Mouse (Mus musculus) midbrain, embryonic 13.5 days (tissue): ENCODE data around the gene Zpr1. TPM values are rescaled to one million over a fixed set of nuclear protein-coding genes. Genes with fewer than 3 reads are reported as not detected.

Experiments
- ATAC-seq: fragments of 200-750 bp; cut with Nextera tagmentation; 2 replicates; pipeline ENCODE4 v1.8.0; 2017; ENCODE audit warnings: mild to moderate bottlenecking, moderate TSS enrichment, moderate library complexity
- H3K27ac ChIP-seq: fragments of 300-500 bp; sonication (generic); 2 replicates; pipeline ENCODE4 v1.5.1; 2015; ENCODE audit warnings: inconsistent platforms, mild to moderate bottlenecking, moderate library complexity
- H3K27me3 ChIP-seq: fragments of 300-500 bp; sonication (generic); 2 replicates; pipeline ENCODE4 v1.6.1; 2015; ENCODE audit warnings: mild to moderate bottlenecking, inconsistent platforms
- H3K36me3 ChIP-seq: fragments of 300-500 bp; sonication (generic); 2 replicates; pipeline ENCODE4 v1.6.1; 2015; ENCODE audit warnings: mild to moderate bottlenecking, inconsistent platforms
- H3K4me1 ChIP-seq: fragments of 300-500 bp; sonication (generic); replicated peaks from 2 replicates; pipeline ENCODE4 v1.6.1; 2015; ENCODE audit warnings: inconsistent platforms
- H3K4me2 ChIP-seq: fragments of 300-500 bp; sonication (generic); replicated peaks from 2 replicates; pipeline ENCODE4 v1.6.1; 2015; ENCODE audit warnings: moderate library complexity, mild to moderate bottlenecking, inconsistent platforms
- H3K4me3 ChIP-seq: fragments of 300-500 bp; sonication (generic); replicated peaks from 2 replicates; pipeline ENCODE4 v1.5.1; 2015; ENCODE audit warnings: mild to moderate bottlenecking, inconsistent platforms
- H3K9ac ChIP-seq: fragments of 300-500 bp; sonication (generic); replicated peaks from 2 replicates; pipeline ENCODE4 v1.6.1; 2015; ENCODE audit warnings: mild to moderate bottlenecking, inconsistent platforms
- H3K9me3 ChIP-seq: fragments of 300-500 bp; sonication (generic); 2 replicates; pipeline ENCODE4 v1.6.1; 2016; ENCODE audit warnings: mild to moderate bottlenecking, inconsistent platforms
- WGBS: fragments of 180-500 bp; shearing (Covaris S2); methylation state at CpG from one replicate; pipeline ENCODE4 v1.1.7; 2015; 5-methylcytosine and 5-hydroxymethylcytosine counted together
- polyA plus RNA-seq: library from polyadenylated mRNA; unstranded; fragments of >200 nt; fragmentation: Nextera tagmentation; extraction: Ambion mirVana; gene quantifications from 2 replicates; pipeline ENCODE4 v1.2.1, GENCODE M21; 2015

Gene Zpr1
- polyA plus RNA-seq, 1 experiment from 2014 or later: 61.0 TPM

- Histone ChIP-seq H3K27ac (no peak overlapping the region), H3K4me3 (no peak overlapping the region), H3K9me3 (no peaks in the 10 kb centered on the region), H3K9ac (no peak overlapping the region), H3K4me1 (peaks cover 11% of the 10 kb centered on the region), H3K27me3 (peaks cover 25% of the 10 kb centered on the region), H3K4me2 (no peak overlapping the region), H3K36me3 (no peaks in the 10 kb centered on the region)
- ATAC-seq: no peak
- 80% methylated on average over 5 of the region's 5 CpGs for WGBS
Measured at GRCm38 (mm10) chr9:46269125-46269524, 3.7 kb upstream of the Zpr1 start.

DNA sequence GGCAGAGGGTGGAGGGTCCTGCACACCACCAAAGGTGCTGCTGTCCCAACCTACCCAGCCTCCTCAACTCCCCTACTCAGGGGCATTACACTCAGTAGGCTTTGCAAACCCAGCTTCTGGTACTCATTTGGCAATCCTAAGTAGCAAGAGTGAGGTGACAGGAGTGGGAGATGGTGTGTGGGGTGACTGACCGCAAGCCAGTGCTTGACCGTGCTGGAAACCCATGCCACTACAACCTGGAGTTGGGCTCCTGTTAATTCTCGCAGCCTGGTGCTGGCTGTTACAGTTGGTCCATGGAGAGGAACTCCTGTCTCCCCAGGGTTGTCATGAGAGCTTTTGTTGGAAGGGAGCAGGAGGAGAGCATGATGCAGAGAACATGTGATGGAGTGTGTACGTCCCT, 2.1 kb upstream of the Zpr1 start:
- peaks cover 25% of the 10 kb centered on the region for H3K27me3 ChIP-seq
- H3K9ac ChIP-seq: no peak overlapping the region
- ATAC-seq: no peak
- no peak overlapping the region for H3K4me2 ChIP-seq
- H3K9me3 ChIP-seq: no peaks in the 10 kb centered on the region
- WGBS: 93% methylated on average over 4 of the region's 4 CpGs
- H3K27ac ChIP-seq: no peak overlapping the region
- H3K36me3 ChIP-seq: peaks cover 14% of the 10 kb centered on the region
- no peak overlapping the region for H3K4me3 ChIP-seq
- peaks cover 16% of the 10 kb centered on the region for H3K4me1 ChIP-seq

DNA sequence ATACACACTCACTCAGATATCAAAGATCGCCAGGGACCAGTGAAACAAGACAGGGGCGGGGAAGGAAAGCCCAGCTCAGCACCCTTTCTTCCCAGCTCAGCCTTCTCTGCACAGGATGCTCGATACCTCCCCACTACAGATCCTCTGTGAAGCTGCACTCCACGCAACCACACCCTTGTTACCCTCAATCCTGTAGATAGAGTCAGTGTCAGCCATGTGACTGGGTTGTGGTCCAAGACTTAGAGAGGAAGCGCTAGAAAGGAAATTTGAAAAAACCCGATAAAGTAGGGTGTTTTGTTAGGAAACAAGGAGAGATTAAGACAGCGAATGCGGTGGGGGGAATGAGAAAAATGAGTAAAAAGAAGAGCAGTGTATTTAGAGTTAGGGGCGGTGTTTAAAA, 794 bp upstream of the Zpr1 start:
- no peak for ATAC-seq
- 92% methylated on average over 9 of the region's 9 CpGs for WGBS
- peak overlapping the region; percentile 84; the same call in 1 of the 2 replicates for H3K4me3 ChIP-seq
- H3K27me3 ChIP-seq: peaks cover 25% of the 10 kb centered on the region
- no peaks in the 10 kb centered on the region for H3K9me3 ChIP-seq
- peaks cover 27% of the 10 kb centered on the region for H3K36me3 ChIP-seq
- H3K4me1 ChIP-seq: peaks cover 16% of the 10 kb centered on the region
- H3K4me2 ChIP-seq: peak overlapping the region; percentile 98; the same call in 1 of the 2 replicates
- no peak overlapping the region for H3K9ac ChIP-seq
- H3K27ac ChIP-seq: no peak overlapping the region

GRCm38 (mm10) chr9:46274494-46274893, 1.6 kb downstream of the Zpr1 start:
- peaks cover 16% of the 10 kb centered on the region for H3K4me1 ChIP-seq
- H3K4me2 ChIP-seq: peak overlapping the region; percentile 98; the same call in 1 of the 2 replicates
- no peak for ATAC-seq
- H3K27me3 ChIP-seq: peaks cover 19% of the 10 kb centered on the region
- WGBS: 93% methylated on average over 9 of the region's 9 CpGs
- H3K9me3 ChIP-seq: no peaks in the 10 kb centered on the region
- H3K9ac ChIP-seq: no peak overlapping the region
- no peak overlapping the region for H3K4me3 ChIP-seq
- H3K36me3 ChIP-seq: peaks cover 49% of the 10 kb centered on the region
- H3K27ac ChIP-seq: no peak overlapping the region

GRCm38 (mm10) chr9:46282631-46283436, 10.0 kb downstream of the Zpr1 start, which contains the start of gene Bud13:
Bud13 (plus strand) TSS chr9:46283008.
- Histone ChIP-seq H3K4me3 (peak within 1 kb of the TSS; percentile 75), H3K27me3 (no peaks in the 10 kb centered on the region), H3K9me3 (no peaks in the 10 kb centered on the region), H3K9ac (peak within 1 kb of the TSS; percentile 82), H3K36me3 (peaks cover 52% of the 10 kb centered on the region), H3K27ac (peak within 1 kb of the TSS; percentile 75), H3K4me2 (peak within 1 kb of the TSS; percentile 74), H3K4me1 (peaks cover 21% of the 10 kb centered on the region)
- WGBS: 1% methylated on average over 55 of the region's 55 CpGs
- peak; percentile 93 for ATAC-seq

DNA sequence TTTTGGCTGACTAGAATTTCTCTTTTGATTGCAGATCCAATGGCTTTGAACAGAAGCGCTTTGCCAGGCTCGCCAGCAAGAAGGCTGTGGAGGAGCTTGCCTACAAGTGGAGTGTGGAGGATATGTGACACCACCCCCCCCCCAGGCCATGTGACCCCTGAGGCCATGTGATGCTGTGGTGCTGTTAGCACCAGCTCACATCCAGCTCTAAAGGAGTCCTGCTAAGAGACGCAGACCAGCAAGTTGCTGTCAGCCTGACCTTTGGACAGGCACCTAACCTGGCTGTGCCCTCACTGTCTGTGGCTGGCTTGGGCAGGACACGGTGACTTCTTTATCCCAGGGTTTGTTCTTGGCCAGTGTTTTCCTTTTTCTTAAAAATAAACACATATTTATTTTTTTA, 25.5 kb downstream of the Zpr1 start:
- Histone ChIP-seq H3K27ac (no peak overlapping the region), H3K36me3 (peaks cover 52% of the 10 kb centered on the region), H3K4me3 (no peak overlapping the region), H3K27me3 (no peaks in the 10 kb centered on the region), H3K9me3 (no peaks in the 10 kb centered on the region), H3K4me2 (no peak overlapping the region), H3K9ac (no peak overlapping the region), H3K4me1 (no peaks in the 10 kb centered on the region)
- 92% methylated on average over 4 of the region's 4 CpGs for WGBS
- no peak for ATAC-seq

DNA sequence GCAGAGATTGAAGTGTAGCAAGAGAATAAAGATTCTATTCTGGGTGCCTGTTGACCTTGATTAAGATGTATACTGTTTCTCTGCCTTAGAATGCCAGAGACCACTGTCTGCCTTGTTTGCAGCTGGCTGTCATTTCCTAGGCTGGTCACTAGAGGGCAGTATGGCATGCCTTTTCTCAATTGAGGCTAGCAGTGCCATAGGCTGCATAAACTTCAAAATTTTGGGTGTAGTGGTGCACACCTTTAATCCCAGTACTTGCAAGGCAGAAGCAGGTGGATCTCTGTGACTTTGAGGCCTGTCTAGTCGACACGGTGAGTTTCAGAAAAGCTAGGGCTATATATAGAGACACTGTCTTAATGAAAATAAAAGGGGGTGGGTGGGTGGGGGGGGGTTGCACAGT, 29.3 kb downstream of the Zpr1 start:
- no peaks in the 10 kb centered on the region for H3K27me3 ChIP-seq
- H3K36me3 ChIP-seq: peaks cover 22% of the 10 kb centered on the region
- H3K27ac ChIP-seq: no peak overlapping the region
- no peak overlapping the region for H3K4me3 ChIP-seq
- no peaks in the 10 kb centered on the region for H3K4me1 ChIP-seq
- WGBS: 9% methylated on average over 2 of the region's 2 CpGs
- no peaks in the 10 kb centered on the region for H3K9me3 ChIP-seq
- H3K9ac ChIP-seq: no peak overlapping the region
- peak; percentile 58; the same call in 1 of the 2 replicates for ATAC-seq
- H3K4me2 ChIP-seq: no peak overlapping the region

- peaks cover 13% of the 10 kb centered on the region for H3K4me1 ChIP-seq
- no peaks in the 10 kb centered on the region; the same call in 1 of the 2 replicates for H3K27me3 ChIP-seq
- no peak overlapping the region for H3K9ac ChIP-seq
- H3K4me2 ChIP-seq: no peak overlapping the region; the same call in 1 of the 2 replicates
- no peak overlapping the region; the same call in 1 of the 2 replicates for H3K27ac ChIP-seq
- no peaks in the 10 kb centered on the region for H3K36me3 ChIP-seq
- H3K9me3 ChIP-seq: no peaks in the 10 kb centered on the region
- WGBS: 12% methylated on average over 7 of the region's 7 CpGs
- no peak for ATAC-seq
- no peak overlapping the region for H3K4me3 ChIP-seq
Measured at GRCm38 (mm10) chr9:46309121-46309520, 36.3 kb downstream of the Zpr1 start.

- Histone ChIP-seq H3K27ac (no peak overlapping the region), H3K4me2 (no peak overlapping the region), H3K4me1 (peaks cover 29% of the 10 kb centered on the region), H3K9ac (no peak overlapping the region), H3K9me3 (no peaks in the 10 kb centered on the region), H3K4me3 (no peak overlapping the region), H3K36me3 (no peaks in the 10 kb centered on the region), H3K27me3 (no peaks in the 10 kb centered on the region; the same call in 1 of the 2 replicates)
- peak; percentile 41; the same call in 1 of the 2 replicates for ATAC-seq
- WGBS: 2% methylated on average over 4 of the region's 4 CpGs
Measured at GRCm38 (mm10) chr9:46314507-46314906, 41.6 kb downstream of the Zpr1 start.

DNA sequence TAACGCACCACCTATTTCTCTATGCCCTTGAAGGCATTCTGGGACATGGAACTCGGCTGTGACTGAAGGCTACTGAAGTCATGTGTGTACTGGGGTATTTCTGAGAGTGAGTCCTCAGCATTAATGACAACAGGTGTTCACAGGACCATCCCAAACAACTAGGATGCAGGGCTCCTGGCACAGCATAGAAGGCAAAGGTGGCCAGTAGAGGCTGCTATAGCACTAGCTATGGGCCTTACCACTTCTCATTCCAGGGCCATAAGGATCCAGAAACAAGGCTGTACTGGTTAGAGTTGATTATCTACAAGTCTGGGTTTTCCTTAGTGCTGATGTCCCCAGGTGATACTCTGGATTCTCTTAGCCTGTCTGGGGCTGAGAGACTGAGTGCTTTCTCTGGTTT, 42.1 kb downstream of the Zpr1 start:
- no peak overlapping the region for H3K4me2 ChIP-seq
- peaks cover 29% of the 10 kb centered on the region for H3K4me1 ChIP-seq
- H3K36me3 ChIP-seq: no peaks in the 10 kb centered on the region
- no peak overlapping the region for H3K9ac ChIP-seq
- no peak for ATAC-seq
- 48% methylated on average over 2 of the region's 2 CpGs for WGBS
- no peaks in the 10 kb centered on the region; the same call in 1 of the 2 replicates for H3K27me3 ChIP-seq
- no peak overlapping the region for H3K4me3 ChIP-seq
- H3K27ac ChIP-seq: no peak overlapping the region
- H3K9me3 ChIP-seq: peaks cover 3% of the 10 kb centered on the region; the same call in 1 of the 2 replicates

DNA sequence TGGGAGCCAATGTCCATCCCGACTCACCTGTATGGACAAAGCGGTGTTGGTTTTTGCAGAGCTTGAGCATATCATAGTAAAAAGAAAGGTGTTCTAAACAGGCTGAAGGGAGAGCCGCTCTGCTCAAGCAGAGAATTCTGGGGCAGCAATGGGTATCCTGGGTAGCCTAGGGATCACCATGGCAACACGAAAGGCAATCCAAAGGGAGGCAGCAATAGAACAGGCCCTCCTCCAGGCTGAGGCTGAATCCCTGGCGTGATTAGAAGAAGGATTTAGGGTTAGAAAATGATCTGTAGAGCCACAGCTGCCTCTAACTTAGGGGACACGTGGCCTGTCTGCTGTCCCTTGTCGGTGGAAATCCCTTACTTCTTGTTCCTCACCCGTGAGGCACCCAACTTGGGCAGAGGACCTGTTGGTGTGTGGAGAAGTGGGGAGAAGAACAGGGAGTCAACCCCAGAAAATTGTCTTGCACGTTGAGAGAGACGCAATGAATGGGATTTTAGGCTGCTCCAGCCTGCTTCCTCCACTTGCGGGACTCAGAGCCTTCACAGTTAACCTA, 43.0 kb downstream of the Zpr1 start:
- no peak overlapping the region; the same call in 1 of the 2 replicates for H3K4me2 ChIP-seq
- H3K9ac ChIP-seq: no peak overlapping the region
- peak; percentile 53 for ATAC-seq
- no peaks in the 10 kb centered on the region; the same call in 1 of the 2 replicates for H3K27me3 ChIP-seq
- H3K4me3 ChIP-seq: no peak overlapping the region
- peak overlapping the region; percentile 69 for H3K27ac ChIP-seq
- H3K9me3 ChIP-seq: peaks cover 5% of the 10 kb centered on the region
- WGBS: 17% methylated on average over 11 of the region's 11 CpGs
- H3K36me3 ChIP-seq: no peaks in the 10 kb centered on the region
- peaks cover 29% of the 10 kb centered on the region for H3K4me1 ChIP-seq

DNA sequence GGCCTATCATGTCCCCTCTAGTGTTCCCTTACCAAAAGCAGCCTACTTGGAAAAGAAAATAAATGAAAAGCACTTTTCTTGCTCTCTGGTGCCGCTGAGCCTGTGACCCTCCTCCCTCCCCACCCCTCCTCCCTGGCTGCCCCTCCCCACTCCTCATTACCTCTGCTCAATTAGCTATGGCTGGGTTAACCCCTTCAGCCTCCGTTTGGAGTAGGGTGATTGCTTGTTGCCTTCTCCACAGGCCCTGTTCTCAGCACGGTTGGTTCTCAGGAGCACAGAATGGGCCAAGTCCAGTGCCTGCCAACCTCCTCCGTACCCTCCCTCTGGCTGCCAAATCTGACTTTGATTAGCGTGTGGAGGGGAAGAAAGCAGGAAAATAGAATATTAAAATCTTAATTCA, 43.5 kb downstream of the Zpr1 start:
- Histone ChIP-seq H3K4me3 (no peak overlapping the region), H3K9me3 (peaks cover 5% of the 10 kb centered on the region), H3K4me2 (no peak overlapping the region; the same call in 1 of the 2 replicates), H3K27ac (peak overlapping the region; percentile 69), H3K36me3 (no peaks in the 10 kb centered on the region), H3K27me3 (no peaks in the 10 kb centered on the region; the same call in 1 of the 2 replicates), H3K9ac (no peak overlapping the region), H3K4me1 (peaks cover 29% of the 10 kb centered on the region)
- 17% methylated on average over 5 of the region's 5 CpGs for WGBS
- ATAC-seq: peak; percentile 53
